Mouse (Mus musculus) Patski (cell line): ENCODE measurements around the gene Prkcb. TPM values are rescaled to one million over a fixed set of nuclear protein-coding genes. Genes with fewer than 3 reads are reported as not detected.

Source experiments
- ATAC-seq: fragments of 100-300 bp; one replicate; pipeline ENCODE4 v1.8.0; 2021
- CTCF ChIA-PET: fragments of 350-600 bp; sonication (Branson Sonifier 250); formaldehyde crosslinking; loops from one replicate; lab custom pipeline; 2022; ENCODE audit warnings: inconsistent platforms; lab: Charles Lee
- POLR2A ChIA-PET: fragments of 350-600 bp; sonication (Branson Sonifier 250); formaldehyde crosslinking; loops from one replicate; lab custom pipeline; 2022; ENCODE audit warnings: antibody characterized with exemption, inconsistent platforms; lab: Charles Lee
- DNase-seq: peaks from one replicate; pipeline ENCODE4 v3.0.0-alpha.2; 2011; ENCODE audit warnings: low read depth, low spot score
- H3K27me3 ChIP-seq: fragments of 371-371 bp; one replicate; pipeline ENCODE4 v1.5.1; 2021
- CTCF ChIP-seq: fragments of 100-300 bp; IDR thresholded peaks from one replicate; pipeline ENCODE4 v1.5.1; 2021
- in situ Hi-C: fragments of 300-500 bp; cut with MboI; formaldehyde crosslinking; loops from 3 replicates; pipeline ENCODE4 v1.11.1; 2018; ENCODE audit warnings: low pct_unique_long_range_greater_than_20kb, mixed read lengths
- polyA plus RNA-seq: library from polyadenylated mRNA; unstranded; gene quantifications from one replicate; pipeline ENCODE4 v1.2.3, GENCODE M21; 2021

Prkcb gene
- polyA plus RNA-seq, 1 experiment from 2014 or later, result not detected

DNA sequence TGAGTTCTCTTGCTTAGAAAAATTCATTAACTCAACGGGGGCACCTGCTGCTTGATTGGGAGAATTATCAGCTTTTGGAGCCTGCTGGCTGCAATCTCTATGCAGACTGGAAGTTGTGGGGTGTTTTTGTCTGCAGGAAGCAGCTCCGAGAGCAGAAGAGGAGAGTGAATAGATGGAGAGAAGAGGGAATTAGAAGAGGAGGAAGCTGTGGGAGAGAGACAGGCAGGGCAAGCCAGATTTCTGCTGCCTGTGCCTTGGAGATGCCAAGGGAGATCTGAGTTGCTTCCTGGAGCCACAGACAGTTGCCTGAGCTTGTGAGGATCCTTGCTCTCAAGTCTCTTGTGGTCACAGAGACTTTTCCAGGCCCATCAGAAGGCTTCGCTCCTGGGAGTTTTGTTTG is 53.3 kb downstream of the Prkcb start:
- DNase-seq (no peak), ATAC-seq (no peak)
- H3K27me3 ChIP-seq, result peaks cover 13% of the 10 kb centered on the region
- TF ChIP-seq CTCF, result no peak
- in situ Hi-C loops, result no loop called here
- ChIA-PET POLR2A (no interaction called here), CTCF (no interaction called here)

DNA sequence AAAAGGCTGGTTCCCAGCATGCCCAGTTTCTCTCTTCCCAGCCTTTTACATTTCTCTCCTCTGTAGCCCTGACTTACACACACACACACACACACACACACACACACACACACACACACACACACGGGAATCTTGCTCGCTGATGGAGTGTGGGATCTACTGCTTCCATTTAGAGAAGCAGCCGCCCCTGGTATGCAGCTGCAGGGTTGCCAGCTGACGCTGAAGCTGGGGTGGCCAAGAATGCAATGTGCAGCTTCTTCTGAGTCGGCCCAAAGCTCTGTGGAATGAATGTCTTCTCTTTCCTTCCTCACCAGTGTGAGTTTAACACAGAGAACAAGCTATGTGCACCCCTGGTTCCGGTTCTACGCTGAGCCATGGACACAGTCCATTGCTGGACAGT is 56.1 kb downstream of the Prkcb start:
- ATAC-seq (no peak), DNase-seq (no peak)
- in situ Hi-C loops, result no loop called here
- POLR2A ChIA-PET, result no interaction called here
- H3K27me3 ChIP-seq, result peaks cover 13% of the 10 kb centered on the region
- no peak for TF ChIP-seq CTCF
- CTCF ChIA-PET, result no interaction called here

- TF ChIP-seq CTCF, result no peak
- POLR2A ChIA-PET, result no interaction called here
- no peak for ATAC-seq
- CTCF ChIA-PET, result no interaction called here
- H3K27me3 ChIP-seq, result peaks cover 13% of the 10 kb centered on the region
- in situ Hi-C loops, result no loop called here
- DNase-seq, result no peak
Measured at GRCm38 (mm10) chr7:122346251-122347242, 58.0 kb downstream of the Prkcb start.

DNA sequence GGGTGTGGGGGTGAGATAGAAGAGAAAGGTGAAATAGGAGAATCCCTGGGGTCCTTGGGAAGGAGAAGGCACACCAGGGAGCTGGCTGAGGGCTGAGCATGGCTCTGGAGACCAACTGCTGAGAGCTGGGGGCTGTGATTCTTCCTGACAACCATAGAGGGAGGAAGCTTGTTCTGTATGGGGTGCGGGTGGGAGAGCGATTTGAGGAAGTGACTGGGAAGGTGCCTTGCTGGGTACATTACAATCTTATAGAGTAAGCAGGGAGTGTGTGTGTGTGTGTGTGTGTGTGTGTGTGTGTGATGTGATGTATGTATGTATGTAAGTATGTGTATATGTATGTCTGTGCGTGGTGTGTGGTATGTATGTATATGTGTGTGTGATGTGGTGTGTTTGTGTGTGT is 58.9 kb downstream of the Prkcb start:
- DNase-seq, result no peak
- H3K27me3 ChIP-seq, result peaks cover 8% of the 10 kb centered on the region
- no peak for ATAC-seq
- POLR2A ChIA-PET, result no interaction called here
- TF ChIP-seq CTCF, result no peak
- CTCF ChIA-PET, result no interaction called here
- in situ Hi-C loops, result no loop called here

GRCm38 (mm10) chr7:122349961-122350360 is 61.4 kb downstream of the Prkcb start:
- TF ChIP-seq CTCF, result no peak
- peaks cover 9% of the 10 kb centered on the region for H3K27me3 ChIP-seq
- CTCF ChIA-PET, result no interaction called here
- in situ Hi-C loops, result no loop called here
- POLR2A ChIA-PET, result no interaction called here
- DNase-seq (no peak), ATAC-seq (no peak)

GRCm38 (mm10) chr7:122350741-122351140 is 62.2 kb downstream of the Prkcb start:
- CTCF ChIA-PET, result no interaction called here
- peaks cover 6% of the 10 kb centered on the region for H3K27me3 ChIP-seq
- TF ChIP-seq CTCF, result no peak
- POLR2A ChIA-PET, result no interaction called here
- DNase-seq (no peak), ATAC-seq (no peak)
- in situ Hi-C loops, result no loop called here

GRCm38 (mm10) chr7:122351816-122352215 is 63.3 kb downstream of the Prkcb start:
- TF ChIP-seq CTCF, result no peak
- POLR2A ChIA-PET, result no interaction called here
- CTCF ChIA-PET, result no interaction called here
- no peak for ATAC-seq
- peaks cover 4% of the 10 kb centered on the region for H3K27me3 ChIP-seq
- in situ Hi-C loops, result no loop called here
- no peak for DNase-seq

DNA sequence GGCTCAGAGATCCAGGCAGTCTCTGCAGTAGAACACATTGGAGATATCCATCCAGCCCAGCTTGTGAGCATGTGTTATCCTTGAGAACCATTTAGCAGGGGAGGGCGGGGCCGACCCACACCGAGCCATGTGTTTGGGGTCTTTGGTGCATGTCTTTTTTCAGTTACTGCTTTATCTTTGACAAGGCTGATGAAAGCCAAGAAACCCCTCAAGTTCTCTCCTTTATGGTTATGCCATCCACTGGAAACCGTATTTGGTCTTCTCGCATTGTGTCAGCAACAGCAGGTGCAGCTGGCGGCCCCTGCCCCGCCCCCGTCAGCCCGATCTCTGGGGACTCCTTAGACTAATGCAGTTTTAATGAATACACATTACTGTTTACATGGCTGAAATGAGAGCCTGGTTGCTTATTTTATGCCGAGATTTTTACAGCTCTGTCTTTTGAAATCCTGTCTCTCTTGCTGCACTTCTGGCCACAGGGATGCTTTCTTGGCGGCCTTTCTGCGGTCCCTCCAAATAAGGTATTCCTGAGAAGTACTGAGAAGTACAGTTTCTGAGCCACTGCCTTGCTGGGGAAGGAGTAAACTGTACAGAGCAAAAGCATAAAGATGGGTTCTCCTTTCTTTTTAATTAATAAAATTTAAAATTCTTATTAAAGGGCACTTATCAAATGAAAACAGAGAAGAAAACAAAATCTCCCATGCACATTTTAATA is 64.2 kb downstream of the Prkcb start:
- DNase-seq, result no peak

GRCm38 (mm10) chr7:122353329-122353728 is 64.8 kb downstream of the Prkcb start:
- H3K27me3 ChIP-seq, result peaks cover 4% of the 10 kb centered on the region
- no peak for TF ChIP-seq CTCF
- ChIA-PET CTCF (no interaction called here), POLR2A (no interaction called here)
- DNase-seq (no peak), ATAC-seq (no peak)
- in situ Hi-C loops, result no loop called here

More for the DNA sequence above, 64.2 kb downstream of the Prkcb start:
- ATAC-seq, result no peak
- no peak for TF ChIP-seq CTCF
- CTCF ChIA-PET, result no interaction called here
- POLR2A ChIA-PET, result no interaction called here
- in situ Hi-C loops, result no loop called here
- peaks cover 4% of the 10 kb centered on the region for H3K27me3 ChIP-seq

GRCm38 (mm10) chr7:122356941-122357340 is 68.4 kb downstream of the Prkcb start:
- ChIA-PET CTCF (no interaction called here), POLR2A (no interaction called here)
- in situ Hi-C loops, result no loop called here
- no peak for DNase-seq
- peaks cover 4% of the 10 kb centered on the region for H3K27me3 ChIP-seq
- ATAC-seq, result no peak
- no peak for TF ChIP-seq CTCF

GRCm38 (mm10) chr7:122357847-122358246 is 69.3 kb downstream of the Prkcb start:
- H3K27me3 ChIP-seq, result no peaks in the 10 kb centered on the region
- ChIA-PET POLR2A (no interaction called here), CTCF (no interaction called here)
- no peak for ATAC-seq
- in situ Hi-C loops, result no loop called here
- TF ChIP-seq CTCF, result no peak
- DNase-seq, result no peak
